Mouse (Mus musculus) v-Abl transformed pro-B cells (cell line): Measurements from ENCODE around the gene Pop7.

ENCODE experiments used
- in situ Hi-C, 2 experiments: fragments of 400-800 bp; cut with MboI; formaldehyde crosslinking; loops; one replicate each; pipeline ENCODE4 v1.15.1; 2025; ENCODE audit not compliant: unreplicated experiment in 2 of 2

Pop7 gene

GRCm38 (mm10) chr5:137529221-137529995 lies 27.1 kb upstream of the Pop7 start:
- in situ Hi-C loops: no loop called here

- in situ Hi-C loops: no loop called here
Observed at GRCm38 (mm10) chr5:137528247-137528968, 26.1 kb upstream of the Pop7 start.

- in situ Hi-C loops: no loop called here
Observed at GRCm38 (mm10) chr5:137527413-137527812, 25.1 kb upstream of the Pop7 start.

- in situ Hi-C loops: no loop called here
Observed at GRCm38 (mm10) chr5:137526192-137526936, 24.0 kb upstream of the Pop7 start.

- in situ Hi-C loops: no loop called here
Observed at GRCm38 (mm10) chr5:137525511-137525910, 23.2 kb upstream of the Pop7 start.

GRCm38 (mm10) chr5:137524671-137525070 lies 22.4 kb upstream of the Pop7 start:
- in situ Hi-C loops: no loop called here

GRCm38 (mm10) chr5:137524251-137524515 lies 21.9 kb upstream of the Pop7 start:
- in situ Hi-C loops: no loop called here

GRCm38 (mm10) chr5:137523396-137524250 lies 21.3 kb upstream of the Pop7 start:
- in situ Hi-C loops: no loop called here

- in situ Hi-C loops: no loop called here
Observed at GRCm38 (mm10) chr5:137522711-137523110, 20.4 kb upstream of the Pop7 start.

- in situ Hi-C loops: no loop called here
Observed at GRCm38 (mm10) chr5:137521861-137522260, 19.5 kb upstream of the Pop7 start.

- in situ Hi-C loops: loop anchor here in 1 of 2 experiments (5.0 kb wide), 1 partner anchor 242 kb away; no protein-coding TSS in a partner anchor
Observed at GRCm38 (mm10) chr5:137519691-137520550, 17.6 kb upstream of the Pop7 start.

GRCm38 (mm10) chr5:137518436-137518835 lies 16.1 kb upstream of the Pop7 start, which contains the start of gene Gigyf1:
Gene Gigyf1, plus strand, starts transcription at chr5:137518548.
- in situ Hi-C loops: loop anchor here in 1 of 2 experiments (5.0 kb wide), 1 partner anchor 244 kb away; no protein-coding TSS in a partner anchor

- in situ Hi-C loops: loop anchor here in 1 of 2 experiments (5.0 kb wide), 1 partner anchor 247 kb away; no protein-coding TSS in a partner anchor
Observed at GRCm38 (mm10) chr5:137514811-137515210, 12.5 kb upstream of the Pop7 start.

GRCm38 (mm10) chr5:137513951-137514721 lies 11.8 kb upstream of the Pop7 start:
- in situ Hi-C loops: no loop called here

GRCm38 (mm10) chr5:137512847-137513794 lies 10.8 kb upstream of the Pop7 start:
- in situ Hi-C loops: no loop called here

GRCm38 (mm10) chr5:137511706-137512105 lies 9.4 kb upstream of the Pop7 start:
- in situ Hi-C loops: no loop called here

- in situ Hi-C loops: no loop called here
Observed at GRCm38 (mm10) chr5:137510573-137511390, 8.5 kb upstream of the Pop7 start.
